Mouse (Mus musculus): Measurements from ENCODE around the gene H60b. TPM values are rescaled to one million over a fixed set of nuclear protein-coding genes. Genes with fewer than 3 reads are reported as not detected.
"Not testable (repeated sequence)": the region's sequence is repeated elsewhere in the genome, so short reads cannot be mapped to it uniquely, and the experiment has no call there.

The H60b gene
- polyA plus RNA-seq, 1 experiment from 2014 or later = 1.3 TPM

DNA sequence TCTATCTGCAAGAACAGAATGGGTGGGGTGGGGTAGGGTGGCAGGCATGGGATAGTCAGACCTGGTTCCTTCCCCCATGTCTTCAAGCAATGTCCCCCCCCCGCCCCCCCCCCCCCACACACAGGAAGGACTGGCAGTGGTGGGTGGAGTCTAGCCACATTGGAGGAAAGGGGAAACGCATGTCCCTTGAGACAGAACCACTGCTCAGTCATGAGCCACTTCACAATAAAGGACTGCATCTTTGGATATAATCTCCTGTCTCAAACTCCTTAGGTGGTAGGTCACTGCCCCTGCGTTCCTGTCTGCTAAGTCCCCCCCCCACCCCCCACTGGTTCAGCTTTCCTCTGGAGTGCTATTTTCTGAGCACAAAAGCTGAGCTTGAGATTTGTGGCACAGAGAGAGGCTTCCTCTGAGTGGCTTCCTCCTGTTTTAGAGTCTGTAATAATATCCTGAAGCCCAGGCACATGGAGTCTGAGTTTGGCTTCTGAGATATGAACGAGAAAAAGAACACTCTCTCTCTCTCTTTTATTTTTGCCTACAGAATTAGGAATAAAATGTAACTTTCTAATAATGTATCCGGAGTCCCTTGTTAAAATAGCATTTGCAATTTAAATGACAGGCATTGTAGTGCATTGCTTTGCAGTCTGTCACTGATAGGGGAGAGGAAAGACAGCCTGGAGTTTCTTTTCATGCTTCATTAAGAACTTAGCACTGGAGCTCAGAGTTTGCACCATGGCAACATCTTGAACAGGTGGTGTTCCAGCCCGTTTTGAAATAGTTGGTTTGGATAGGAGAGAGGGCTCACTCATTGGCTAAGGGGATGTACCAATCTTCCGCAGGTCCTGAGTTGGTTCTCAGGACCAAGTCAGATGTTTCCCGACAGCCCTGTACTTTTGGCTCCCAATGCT is 112.7 kb downstream of the H60b start:
- H3K4me1 ChIP-seq; H3K4me2 ChIP-seq; H3K4me3 ChIP-seq; H3K27me3 ChIP-seq; H3K27ac ChIP-seq; ATAC-seq (ENCODE audit: borderline replicate concordance, extremely low read depth, low FRiP score, low TSS enrichment); H3K9ac ChIP-seq; H3K36me3 ChIP-seq; H3K9me3 ChIP-seq: not testable (repeated sequence)
- WGBS = 37% methylated on average over 7 of the region's 8 CpGs

- WGBS = 2% methylated on average over 37 of the region's 37 CpGs
- peak; percentile 81 for ATAC-seq (ENCODE audit: borderline replicate concordance, extremely low read depth, low FRiP score, low TSS enrichment)
- peak overlapping the region; percentile 36; the same call in 1 of the 2 replicates for H3K9ac ChIP-seq
Measured at GRCm38 (mm10) chr10:22272914-22273683, 114.7 kb downstream of the H60b start.

DNA sequence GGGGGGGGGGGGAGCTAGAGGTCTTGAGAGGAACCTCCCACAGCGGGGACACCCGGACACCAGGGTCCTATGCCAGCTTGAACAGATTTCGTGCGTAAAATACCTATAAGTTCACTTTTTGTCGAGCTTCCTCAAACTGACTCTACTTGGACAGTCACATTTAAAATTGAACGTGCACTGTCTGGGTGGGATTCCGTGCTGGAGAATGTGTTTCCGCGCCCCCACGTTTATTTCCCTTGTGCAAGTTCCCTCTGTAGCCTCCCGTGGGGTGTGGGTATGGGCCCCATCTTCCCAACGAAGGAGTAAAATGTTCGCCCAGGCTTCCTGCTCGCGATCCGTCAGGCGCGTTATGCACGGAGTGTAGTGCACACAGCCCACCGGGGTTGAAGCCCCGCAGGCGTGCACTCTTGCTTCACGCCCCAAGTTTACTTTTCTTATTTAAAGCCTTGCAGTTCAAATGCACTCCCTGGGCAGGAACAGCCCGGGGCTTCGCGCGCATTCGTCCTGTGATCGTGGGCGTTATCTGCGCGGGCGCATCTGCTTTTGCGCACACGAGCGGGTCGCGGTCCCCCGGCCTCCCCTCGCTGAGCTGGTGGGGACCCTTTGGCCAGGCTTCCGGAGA is 115.4 kb downstream of the H60b start:
- no peaks in the 10 kb centered on the region for H3K9me3 ChIP-seq
- H3K4me3 ChIP-seq = peak overlapping the region; percentile 53
- no peaks in the 10 kb centered on the region for H3K4me1 ChIP-seq
- WGBS = under 1% methylated on average over 41 of the region's 41 CpGs
- H3K4me2 ChIP-seq = peak overlapping the region; percentile 95
- no peaks in the 10 kb centered on the region for H3K36me3 ChIP-seq
- peaks cover 3% of the 10 kb centered on the region; the same call in 1 of the 2 replicates for H3K27me3 ChIP-seq
- ATAC-seq (ENCODE audit: borderline replicate concordance, extremely low read depth, low FRiP score, low TSS enrichment) = peak; percentile 56; the same call in 1 of the 2 replicates
- peak overlapping the region; percentile 27 for H3K9ac ChIP-seq
- no peak overlapping the region for H3K27ac ChIP-seq

More at GRCm38 (mm10) chr10:22272914-22273683, 114.7 kb downstream of the H60b start:
- H3K4me2 ChIP-seq = peak overlapping the region; percentile 95
- not testable (repeated sequence) for H3K4me1 ChIP-seq, H3K27ac ChIP-seq, H3K27me3 ChIP-seq, H3K36me3 ChIP-seq, H3K9me3 ChIP-seq
- peak overlapping the region; percentile 53 for H3K4me3 ChIP-seq

DNA sequence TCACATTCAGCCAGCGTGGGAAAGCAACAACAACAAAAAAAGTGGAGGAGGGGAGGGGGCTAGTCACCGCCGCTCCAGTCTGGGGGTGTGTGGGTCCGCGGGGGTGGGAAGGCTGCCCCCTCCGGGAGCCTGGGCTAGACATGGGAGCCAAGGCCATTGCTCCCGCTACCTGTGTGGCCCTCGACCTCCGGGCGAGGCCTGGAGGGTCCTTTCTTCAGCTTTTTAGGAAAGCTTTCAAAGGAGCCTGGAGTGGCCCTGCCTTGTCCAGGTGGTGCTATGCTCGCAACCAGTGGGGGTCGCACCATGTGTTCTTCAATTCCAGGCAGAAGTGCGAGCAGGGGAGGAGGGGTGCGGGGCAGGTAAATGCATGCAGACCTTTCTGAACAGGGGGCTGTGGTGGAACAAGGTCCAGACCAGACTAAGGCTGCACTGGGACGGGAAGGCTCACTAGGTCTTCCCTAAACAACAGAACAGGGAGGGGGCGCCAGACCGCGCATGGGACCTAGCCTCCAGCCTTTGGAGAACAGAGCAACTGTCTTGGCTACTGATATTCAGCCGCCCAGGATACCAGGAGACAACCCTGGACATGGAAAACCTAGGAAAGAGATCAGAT is 116.2 kb downstream of the H60b start:
- 10% methylated on average over 19 of the region's 19 CpGs for whole genome bisulfite sequencing
- peaks cover 3% of the 10 kb centered on the region; the same call in 1 of the 2 replicates for H3K27me3 ChIP-seq
- H3K9me3 ChIP-seq = no peaks in the 10 kb centered on the region
- H3K27ac ChIP-seq = no peak overlapping the region
- no peak overlapping the region for H3K9ac ChIP-seq
- H3K4me1 ChIP-seq = no peaks in the 10 kb centered on the region
- no peaks in the 10 kb centered on the region for H3K36me3 ChIP-seq
- H3K4me3 ChIP-seq = peak overlapping the region; percentile 53
- peak; percentile 25; the same call in 1 of the 2 replicates for ATAC-seq (ENCODE audit: borderline replicate concordance, extremely low read depth, low FRiP score, low TSS enrichment)
- H3K4me2 ChIP-seq = peak overlapping the region; percentile 95

GRCm38 (mm10) chr10:22278468-22278867 is 120.1 kb downstream of the H60b start:
- not testable (repeated sequence) for H3K4me1 ChIP-seq; ATAC-seq (ENCODE audit: borderline replicate concordance, extremely low read depth, low FRiP score, low TSS enrichment); H3K9me3 ChIP-seq; H3K4me3 ChIP-seq; H3K9ac ChIP-seq; H3K27me3 ChIP-seq; H3K36me3 ChIP-seq; H3K27ac ChIP-seq; H3K4me2 ChIP-seq
- 82% methylated on average over 2 of the region's 2 CpGs for WGBS

- Histone ChIP-seq H3K9ac (no peak overlapping the region), H3K27me3 (no peaks in the 10 kb centered on the region), H3K4me1 (no peaks in the 10 kb centered on the region), H3K4me3 (no peak overlapping the region), H3K9me3 (no peaks in the 10 kb centered on the region), H3K27ac (no peak overlapping the region), H3K4me2 (no peak overlapping the region), H3K36me3 (no peaks in the 10 kb centered on the region)
- 34% methylated on average over 6 of the region's 6 CpGs for WGBS
- no peak for ATAC-seq (ENCODE audit: borderline replicate concordance, extremely low read depth, low FRiP score, low TSS enrichment)
Measured at GRCm38 (mm10) chr10:22282816-22283215, 124.4 kb downstream of the H60b start.

DNA sequence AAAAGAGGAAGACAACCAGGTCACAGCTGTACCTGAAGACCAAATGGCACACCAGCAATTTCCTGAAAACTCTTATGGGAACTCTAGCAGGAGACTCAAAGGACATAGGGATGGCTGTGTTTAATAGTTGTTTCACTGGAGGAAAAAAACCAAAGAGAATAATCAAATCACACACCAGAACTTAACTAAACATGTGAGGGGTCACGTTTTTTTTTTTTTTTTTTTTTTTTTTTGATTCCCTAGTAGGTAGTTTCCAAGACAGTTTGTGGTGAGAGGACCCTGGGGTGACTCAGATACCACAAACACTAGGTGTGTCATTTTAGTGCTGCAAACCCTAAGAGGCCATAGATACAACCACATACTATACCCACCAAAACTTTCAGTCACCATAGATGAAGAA is 137.3 kb downstream of the H60b start:
- no peaks in the 10 kb centered on the region for H3K4me1 ChIP-seq
- H3K4me2 ChIP-seq = no peak overlapping the region
- no peak overlapping the region for H3K9ac ChIP-seq
- no peaks in the 10 kb centered on the region for H3K36me3 ChIP-seq
- H3K9me3 ChIP-seq = no peaks in the 10 kb centered on the region
- whole genome bisulfite sequencing = 9% methylated on average over 1 of the region's 1 CpGs
- H3K27ac ChIP-seq = no peak overlapping the region
- no peak for ATAC-seq (ENCODE audit: borderline replicate concordance, extremely low read depth, low FRiP score, low TSS enrichment)
- H3K4me3 ChIP-seq = no peak overlapping the region
- no peaks in the 10 kb centered on the region for H3K27me3 ChIP-seq

DNA sequence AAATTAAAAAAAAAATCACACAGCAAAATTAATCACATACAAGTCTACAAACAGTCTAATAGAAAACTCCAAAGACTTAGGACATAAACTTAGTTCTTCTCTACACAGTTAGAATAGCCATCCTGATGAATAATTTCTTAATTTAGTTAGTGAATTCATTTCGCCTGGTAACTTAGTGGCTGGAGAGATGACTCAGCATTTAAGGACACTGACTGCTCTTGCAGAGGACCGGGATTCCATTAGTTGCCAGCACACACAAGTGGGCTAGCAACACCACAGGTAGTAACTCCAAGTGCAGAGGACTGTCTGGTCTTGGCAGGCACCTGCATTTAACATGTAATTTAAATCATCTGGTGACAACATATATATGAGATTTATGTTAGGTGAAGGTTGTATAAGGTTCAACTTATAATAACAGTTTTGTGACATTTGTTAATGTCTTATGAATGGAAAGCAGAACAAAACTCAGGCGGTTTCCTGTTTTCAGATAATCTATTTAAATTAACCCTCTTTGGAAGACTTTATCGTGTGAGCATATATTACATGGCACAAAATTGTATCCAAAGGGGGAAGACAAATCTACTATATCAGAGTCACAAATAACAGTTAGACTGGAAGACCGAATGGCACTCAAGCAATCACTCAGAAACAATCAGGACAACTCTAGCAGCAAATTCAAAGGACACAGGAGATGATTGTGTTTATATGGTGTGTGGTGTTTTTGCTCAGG is 138.8 kb downstream of the H60b start:
- ATAC-seq (ENCODE audit: borderline replicate concordance, extremely low read depth, low FRiP score, low TSS enrichment) = no peak
- H3K27me3 ChIP-seq = no peaks in the 10 kb centered on the region
- H3K4me1 ChIP-seq = no peaks in the 10 kb centered on the region
- no peak overlapping the region for H3K27ac ChIP-seq
- no peak overlapping the region for H3K9ac ChIP-seq
- H3K36me3 ChIP-seq = no peaks in the 10 kb centered on the region
- no peaks in the 10 kb centered on the region for H3K9me3 ChIP-seq
- 63% methylated on average over 5 of the region's 5 CpGs for WGBS
- H3K4me2 ChIP-seq = no peak overlapping the region
- no peak overlapping the region for H3K4me3 ChIP-seq

GRCm38 (mm10) chr10:22297766-22298461 is 139.5 kb downstream of the H60b start:
- WGBS = 37% methylated on average over 8 of the region's 8 CpGs
- ATAC-seq (ENCODE audit: borderline replicate concordance, extremely low read depth, low FRiP score, low TSS enrichment) = no peak
- Histone ChIP-seq H3K27me3 (no peaks in the 10 kb centered on the region), H3K9me3 (no peaks in the 10 kb centered on the region), H3K4me3 (no peak overlapping the region), H3K36me3 (no peaks in the 10 kb centered on the region), H3K27ac (no peak overlapping the region), H3K4me2 (no peak overlapping the region), H3K9ac (no peak overlapping the region), H3K4me1 (no peaks in the 10 kb centered on the region)

DNA sequence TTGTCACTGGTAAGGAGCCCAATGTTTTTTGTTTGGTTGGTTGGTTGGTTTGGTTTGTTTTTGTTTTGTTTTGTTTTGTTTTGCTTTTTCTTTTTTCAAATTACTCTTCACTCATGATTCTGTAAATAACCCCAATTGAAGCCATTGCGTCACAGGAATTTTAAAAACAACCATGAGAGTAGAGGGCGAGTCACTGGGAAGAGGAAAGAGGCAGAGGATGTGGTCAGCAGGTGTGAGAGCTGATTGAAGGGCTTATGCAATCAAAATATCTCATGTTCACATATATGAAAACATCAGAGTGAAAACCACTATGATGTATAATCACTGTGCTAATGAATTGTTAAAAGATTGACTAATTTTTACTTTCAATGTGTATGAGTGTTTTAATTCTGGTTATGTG is 140.9 kb downstream of the H60b start:
- H3K4me2 ChIP-seq = no peak overlapping the region
- no peak overlapping the region for H3K4me3 ChIP-seq
- H3K4me1 ChIP-seq = no peaks in the 10 kb centered on the region
- ATAC-seq (ENCODE audit: borderline replicate concordance, extremely low read depth, low FRiP score, low TSS enrichment) = no peak
- H3K9me3 ChIP-seq = no peaks in the 10 kb centered on the region
- no peaks in the 10 kb centered on the region for H3K27me3 ChIP-seq
- H3K36me3 ChIP-seq = no peaks in the 10 kb centered on the region
- H3K9ac ChIP-seq = no peak overlapping the region
- H3K27ac ChIP-seq = no peak overlapping the region
- WGBS = 66% methylated on average over 2 of the region's 2 CpGs
